Mouse (Mus musculus) stomach, embryonic 14.5 days (tissue): ENCODE results near the gene Pgm5. TPM values are rescaled to one million over a fixed set of nuclear protein-coding genes. Genes with fewer than 3 reads are reported as not detected.

Experiments used
- ATAC-seq: fragments of 200-750 bp; cut with Nextera tagmentation; 2 replicates; pipeline ENCODE4 v1.8.0; 2017; ENCODE audit warnings: low read depth, moderate TSS enrichment; ENCODE audit not compliant: insufficient number of reproducible peaks, insufficient read depth, low FRiP score
- H3K27ac ChIP-seq: fragments of 300-500 bp; sonication (generic); 2 replicates; pipeline ENCODE4 v1.5.1; 2014; ENCODE audit warnings: mild to moderate bottlenecking, low read length, moderate library complexity, mixed read lengths
- H3K27me3 ChIP-seq: fragments of 300-500 bp; sonication (generic); 2 replicates; pipeline ENCODE4 v1.6.1; 2014; ENCODE audit warnings: low read length, control low read depth, mixed read lengths; ENCODE audit not compliant: control insufficient read depth, insufficient read depth
- H3K36me3 ChIP-seq: fragments of 300-500 bp; sonication (generic); 2 replicates; pipeline ENCODE4 v1.6.1; 2014; ENCODE audit warnings: mild to moderate bottlenecking, control low read depth, low read length, moderate library complexity, mixed read lengths; ENCODE audit not compliant: control insufficient read depth, insufficient read depth
- H3K4me1 ChIP-seq: fragments of 300-500 bp; sonication (generic); 2 replicates; pipeline ENCODE4 v1.6.1; 2014; ENCODE audit warnings: low read length, control low read depth, mixed read lengths; ENCODE audit not compliant: control insufficient read depth, insufficient read depth
- H3K4me2 ChIP-seq: fragments of 300-500 bp; sonication (generic); replicated peaks from 2 replicates; pipeline ENCODE4 v1.6.1; 2014; ENCODE audit warnings: low read depth, low read length, control low read depth
- H3K4me3 ChIP-seq: fragments of 300-500 bp; sonication (generic); 2 replicates; pipeline ENCODE4 v1.5.1; 2014; ENCODE audit warnings: low read depth, low read length, control low read depth
- H3K9ac ChIP-seq: fragments of 300-500 bp; sonication (generic); replicated peaks from 2 replicates; pipeline ENCODE4 v1.6.1; 2014; ENCODE audit warnings: low read depth, mild to moderate bottlenecking, control low read depth, low read length, moderate library complexity, mixed read lengths
- H3K9me3 ChIP-seq: fragments of 300-500 bp; sonication (generic); 2 replicates; pipeline ENCODE4 v1.6.1; 2016; ENCODE audit warnings: low read depth, low read length, control low read depth; ENCODE audit not compliant: control insufficient read depth
- WGBS: fragments of 180-500 bp; shearing (Covaris S2); extraction: QIAGEN DNeasy Blood & Tissue Kit; methylation state at CpG from one replicate; pipeline ENCODE4 v1.1.7; 2014; 5-methylcytosine and 5-hydroxymethylcytosine counted together
- polyA plus RNA-seq: library from polyadenylated mRNA; unstranded; fragments of >200 nt; fragmentation: Nextera tagmentation; extraction: Ambion mirVana; gene quantifications from 2 replicates; pipeline ENCODE4 v1.2.1, GENCODE M21; 2014

The Pgm5 gene
- polyA plus RNA-seq, 1 experiment from 2014 or later: 20.3 TPM

DNA sequence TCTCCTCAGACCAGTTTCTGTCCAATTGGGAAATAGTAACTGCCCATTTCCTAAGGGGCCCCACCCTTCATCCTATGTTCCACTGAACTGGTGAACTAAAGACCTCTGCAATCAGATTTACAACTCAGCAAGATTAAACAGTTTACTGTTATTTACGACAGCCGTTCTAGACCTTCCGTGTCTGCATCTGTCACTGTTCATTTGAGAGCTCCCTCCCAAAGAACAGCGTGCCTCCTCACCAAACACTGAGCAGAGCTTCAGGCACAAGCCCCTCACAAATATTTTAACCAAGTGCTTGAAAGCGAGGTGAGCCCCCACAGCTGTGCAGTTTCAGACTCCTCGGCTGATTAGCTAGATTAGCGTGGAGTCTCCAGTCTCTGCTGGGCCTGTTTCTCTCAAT is 13.3 kb downstream of the Pgm5 start:
- Histone ChIP-seq H3K9me3 (no peaks in the 10 kb centered on the region), H3K9ac (no peak overlapping the region), H3K27me3 (no peaks in the 10 kb centered on the region), H3K4me1 (peaks cover 49% of the 10 kb centered on the region), H3K4me3 (no peak overlapping the region), H3K36me3 (no peaks in the 10 kb centered on the region), H3K27ac (peak overlapping the region; percentile 88), H3K4me2 (no peak overlapping the region)
- ATAC-seq: peak; percentile 63; the same call in 1 of the 2 replicates
- WGBS: 17% methylated on average over 7 of the region's 7 CpGs

DNA sequence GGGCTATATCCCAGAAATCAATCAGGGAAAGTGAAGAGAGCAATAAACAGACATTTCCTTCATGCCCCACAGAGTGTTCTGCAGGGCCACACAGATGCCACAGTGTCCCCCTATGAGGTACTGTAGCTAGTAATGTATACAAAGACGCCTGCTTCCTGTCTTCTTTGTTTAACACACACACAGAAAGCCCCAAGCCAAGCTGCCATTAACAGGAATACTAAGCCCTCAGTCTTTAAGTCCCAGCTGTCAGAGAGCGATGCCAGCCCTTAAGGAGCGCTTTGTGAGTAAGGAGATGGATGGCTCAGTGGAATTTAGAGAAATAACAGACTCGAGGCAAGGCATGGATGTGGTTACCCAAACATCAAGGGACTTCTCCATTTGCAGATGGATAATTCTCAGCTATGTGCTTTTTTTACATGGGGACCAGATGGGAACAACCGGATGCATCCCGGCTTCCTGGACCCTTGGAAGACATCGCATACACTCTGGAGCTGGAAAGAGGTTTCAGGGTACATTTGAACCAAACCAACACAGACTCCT is 16.6 kb downstream of the Pgm5 start:
- H3K4me1 ChIP-seq: peaks cover 32% of the 10 kb centered on the region
- no peak overlapping the region for H3K4me3 ChIP-seq
- H3K27ac ChIP-seq: peak overlapping the region; percentile 83
- 22% methylated on average over 7 of the region's 7 CpGs for WGBS
- H3K9me3 ChIP-seq: no peaks in the 10 kb centered on the region
- no peaks in the 10 kb centered on the region for H3K36me3 ChIP-seq
- H3K9ac ChIP-seq: no peak overlapping the region
- H3K27me3 ChIP-seq: no peaks in the 10 kb centered on the region
- no peak overlapping the region; the same call in 1 of the 2 replicates for H3K4me2 ChIP-seq
- ATAC-seq: peak; percentile 81; the same call in 1 of the 2 replicates

DNA sequence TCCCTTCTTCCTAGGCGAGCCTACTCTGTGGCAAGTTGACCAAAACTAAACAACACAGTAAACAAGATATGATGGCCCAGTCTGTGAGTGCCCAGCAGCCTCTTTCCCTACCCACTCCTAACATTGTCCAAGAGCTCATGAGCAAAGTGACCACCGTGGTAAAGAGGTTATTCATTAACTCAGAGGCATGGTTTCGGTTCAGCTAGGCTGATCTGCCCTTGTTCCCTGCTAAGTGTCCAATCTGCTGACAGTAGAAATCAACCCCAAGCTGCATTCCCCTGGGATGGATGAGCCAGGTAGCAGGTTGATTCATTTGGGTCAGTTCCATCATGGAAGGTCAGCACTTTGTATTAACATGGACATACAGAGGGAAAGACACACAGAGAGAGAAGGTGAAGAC is 19.6 kb downstream of the Pgm5 start:
- Histone ChIP-seq H3K27me3 (no peaks in the 10 kb centered on the region), H3K4me3 (no peak overlapping the region), H3K9ac (no peak overlapping the region), H3K27ac (no peak overlapping the region), H3K36me3 (no peaks in the 10 kb centered on the region), H3K9me3 (no peaks in the 10 kb centered on the region), H3K4me2 (no peak overlapping the region), H3K4me1 (peaks cover 25% of the 10 kb centered on the region)
- WGBS: 70% methylated on average over 3 of the region's 3 CpGs
- no peak for ATAC-seq

DNA sequence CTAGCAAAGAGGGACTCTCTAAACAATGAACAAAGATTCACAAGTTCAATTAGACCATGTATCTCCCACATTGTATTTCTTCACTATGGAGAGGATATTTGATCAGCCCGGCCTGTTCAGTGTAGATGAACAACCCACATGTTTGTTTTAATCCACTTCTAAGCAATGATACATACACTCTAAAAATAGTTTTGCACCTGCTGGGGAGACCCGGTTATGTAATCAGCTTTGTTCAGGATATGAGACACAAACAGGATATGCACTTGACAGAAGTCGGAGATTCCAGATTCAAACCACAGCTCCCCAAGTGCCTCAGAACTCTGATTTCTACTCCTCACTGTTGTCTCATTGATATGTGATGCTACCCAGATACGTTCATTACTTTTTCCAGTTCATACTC is 37.1 kb downstream of the Pgm5 start:
- no peak overlapping the region for H3K9ac ChIP-seq
- H3K4me2 ChIP-seq: no peak overlapping the region
- 75% methylated on average over 4 of the region's 4 CpGs for WGBS
- H3K36me3 ChIP-seq: no peaks in the 10 kb centered on the region
- H3K27me3 ChIP-seq: no peaks in the 10 kb centered on the region
- H3K9me3 ChIP-seq: no peaks in the 10 kb centered on the region
- no peak for ATAC-seq
- no peaks in the 10 kb centered on the region for H3K4me1 ChIP-seq
- H3K4me3 ChIP-seq: no peak overlapping the region
- no peak overlapping the region for H3K27ac ChIP-seq

DNA sequence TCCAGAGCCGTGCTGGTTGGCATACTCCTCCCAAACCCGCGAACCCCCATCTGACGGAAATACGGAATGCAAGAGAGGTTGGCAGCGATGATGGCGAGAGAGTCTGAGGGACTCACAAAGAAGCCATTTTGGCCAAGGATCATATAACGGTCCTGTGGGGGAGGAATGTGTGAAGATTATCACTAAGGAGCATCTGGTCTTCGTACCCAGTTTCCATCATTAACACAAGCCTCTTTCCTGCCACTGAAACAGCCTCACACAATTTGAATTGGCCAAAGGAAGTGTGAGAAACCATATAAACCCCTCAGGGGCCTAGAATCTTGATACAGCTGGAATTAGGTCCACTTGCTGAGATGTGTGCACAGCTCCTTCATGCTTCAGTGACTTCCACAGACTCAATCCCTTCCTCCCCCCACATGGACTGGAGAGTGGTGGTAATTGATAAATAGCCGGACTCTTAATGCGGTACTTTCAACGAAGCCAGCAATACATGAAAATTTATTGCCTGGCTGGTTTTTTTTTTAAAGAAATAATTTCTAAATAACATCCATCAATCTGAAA is 45.9 kb downstream of the Pgm5 start:
- H3K4me2 ChIP-seq: no peak overlapping the region
- H3K4me1 ChIP-seq: peaks cover 3% of the 10 kb centered on the region; the same call in 1 of the 2 replicates
- no peak overlapping the region for H3K27ac ChIP-seq
- peaks cover 14% of the 10 kb centered on the region; the same call in 1 of the 2 replicates for H3K36me3 ChIP-seq
- 71% methylated on average over 12 of the region's 12 CpGs for WGBS
- H3K27me3 ChIP-seq: no peaks in the 10 kb centered on the region
- H3K9ac ChIP-seq: no peak overlapping the region
- no peak for ATAC-seq
- no peak overlapping the region for H3K4me3 ChIP-seq
- no peaks in the 10 kb centered on the region for H3K9me3 ChIP-seq

DNA sequence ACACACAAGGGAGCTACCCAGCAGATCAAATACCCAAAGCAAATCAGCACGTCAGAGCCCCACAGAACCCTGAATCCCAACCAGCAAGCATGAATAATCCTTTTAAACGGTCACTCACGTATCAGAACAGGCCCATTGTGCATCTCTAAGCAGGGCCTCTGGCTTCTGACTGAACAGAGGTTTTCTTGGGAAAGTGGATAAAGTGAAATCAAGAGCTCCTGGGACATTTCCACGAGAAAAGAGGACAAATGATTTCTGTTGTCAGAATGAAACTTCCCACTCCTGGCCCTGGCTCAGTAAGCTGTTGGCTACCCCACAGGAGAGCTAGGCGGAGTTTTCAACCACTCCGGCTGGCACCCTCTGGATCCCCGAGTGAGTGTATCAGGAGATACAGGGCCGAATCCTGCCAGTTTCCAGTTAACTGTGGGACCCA is 48.8 kb downstream of the Pgm5 start:
- H3K27ac ChIP-seq: no peak overlapping the region
- H3K27me3 ChIP-seq: no peaks in the 10 kb centered on the region
- H3K4me3 ChIP-seq: no peak overlapping the region
- no peaks in the 10 kb centered on the region for H3K9me3 ChIP-seq
- no peak for ATAC-seq
- peaks cover 12% of the 10 kb centered on the region; the same call in 1 of the 2 replicates for H3K36me3 ChIP-seq
- WGBS: 80% methylated on average over 8 of the region's 8 CpGs
- peaks cover 3% of the 10 kb centered on the region; the same call in 1 of the 2 replicates for H3K4me1 ChIP-seq
- no peak overlapping the region for H3K9ac ChIP-seq
- no peak overlapping the region for H3K4me2 ChIP-seq

DNA sequence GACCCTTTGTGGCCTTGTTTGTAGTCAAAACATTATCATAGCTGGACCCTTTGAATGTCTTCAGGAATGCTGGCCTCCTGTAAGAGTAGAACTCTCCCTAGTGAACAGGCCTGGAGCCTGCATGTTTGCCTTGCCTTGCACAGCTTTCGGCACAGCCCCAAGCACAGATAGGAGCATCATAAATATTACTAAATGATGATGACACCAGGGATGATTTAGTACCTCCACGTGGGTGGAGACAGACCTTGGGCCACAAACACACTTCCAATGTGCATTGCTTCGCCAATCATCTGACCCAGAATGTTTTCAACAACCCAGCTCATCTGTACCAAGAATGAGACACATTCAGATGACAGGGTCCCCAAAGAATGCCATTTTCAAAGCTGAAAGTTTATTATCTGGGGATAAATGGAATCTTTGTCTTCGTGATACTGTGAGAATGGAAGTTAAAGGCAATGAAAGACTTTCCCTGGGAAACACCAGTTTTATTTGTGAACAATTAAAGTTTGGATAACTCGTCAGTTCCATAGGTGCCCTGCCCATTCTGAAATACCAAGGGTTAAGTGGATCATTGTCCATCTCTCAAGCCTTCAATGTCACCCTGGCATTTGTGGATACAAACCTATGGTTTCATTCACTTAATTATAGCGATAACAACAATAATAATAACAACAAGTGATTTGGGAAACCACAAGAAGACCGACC is 49.4 kb downstream of the Pgm5 start:
- Histone ChIP-seq H3K9ac (no peak overlapping the region), H3K36me3 (peaks cover 6% of the 10 kb centered on the region; the same call in 1 of the 2 replicates), H3K4me2 (no peak overlapping the region), H3K9me3 (no peaks in the 10 kb centered on the region), H3K27ac (no peak overlapping the region), H3K4me3 (no peak overlapping the region), H3K4me1 (peaks cover 3% of the 10 kb centered on the region; the same call in 1 of the 2 replicates), H3K27me3 (no peaks in the 10 kb centered on the region)
- no peak for ATAC-seq
- 71% methylated on average over 7 of the region's 7 CpGs for WGBS

DNA sequence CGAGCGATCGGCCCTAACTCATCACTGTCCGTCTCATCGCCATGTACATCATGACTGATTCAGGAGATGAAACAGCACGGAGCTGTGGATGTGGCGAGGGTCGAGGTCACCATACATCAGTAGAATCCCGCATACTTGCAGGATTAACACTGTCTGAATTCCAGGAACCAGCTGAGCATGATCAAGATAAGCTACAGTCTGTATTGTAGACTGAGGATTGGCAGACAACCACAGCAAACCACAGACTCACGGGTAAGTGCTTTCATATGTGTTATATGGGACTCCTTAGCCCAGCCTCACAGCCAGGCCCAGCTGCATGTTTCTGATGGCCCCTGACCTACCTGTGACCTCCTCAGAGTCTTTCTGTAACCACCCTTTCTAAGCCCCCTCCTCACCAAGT is 50.2 kb downstream of the Pgm5 start:
- Histone ChIP-seq H3K36me3 (peaks cover 5% of the 10 kb centered on the region; the same call in 1 of the 2 replicates), H3K4me3 (no peak overlapping the region), H3K4me1 (peaks cover 3% of the 10 kb centered on the region; the same call in 1 of the 2 replicates), H3K27me3 (no peaks in the 10 kb centered on the region), H3K4me2 (no peak overlapping the region), H3K9ac (no peak overlapping the region), H3K27ac (no peak overlapping the region), H3K9me3 (no peaks in the 10 kb centered on the region)
- 43% methylated on average over 10 of the region's 10 CpGs for WGBS
- ATAC-seq: no peak
